Mouse (Mus musculus) spleen, adult 12 weeks (tissue): ENCODE measurements at regions not wholly inside any gene's neighbourhood (a gene's known extent, or its start where the extent isn't known, plus 50 kb on each side); places are given as distances from the start of the nearest gene placed in this dataset.

Experiments
- DNase-seq: peaks from one replicate; pipeline ENCODE4 v3.0.0; 2022; ENCODE audit warnings: low spot score

GRCm38 (mm10) chr2:75412735-75413134 lies 246.3 kb upstream of the Hnrnpa3 start:
- no peak for DNase-seq

- no peak for DNase-seq
Measured at GRCm38 (mm10) chr2:75418689-75419088, 240.4 kb upstream of the Hnrnpa3 start.

- DNase-seq, result no peak
Measured at GRCm38 (mm10) chr2:75419142-75419541, 239.9 kb upstream of the Hnrnpa3 start.

- no peak for DNase-seq
Measured at GRCm38 (mm10) chr2:75422798-75423685, 236.0 kb upstream of the Hnrnpa3 start.

- no peak for DNase-seq
Measured at GRCm38 (mm10) chr2:75423872-75424271, 235.2 kb upstream of the Hnrnpa3 start.

GRCm38 (mm10) chr2:75424363-75424762 lies 234.7 kb upstream of the Hnrnpa3 start:
- no peak for DNase-seq

GRCm38 (mm10) chr2:75424911-75425310 lies 234.2 kb upstream of the Hnrnpa3 start:
- no peak for DNase-seq

GRCm38 (mm10) chr2:75425384-75425783 lies 233.7 kb upstream of the Hnrnpa3 start:
- DNase-seq, result no peak

GRCm38 (mm10) chr2:75425791-75426190 lies 233.3 kb upstream of the Hnrnpa3 start:
- DNase-seq, result no peak

- DNase-seq, result no peak
Measured at GRCm38 (mm10) chr2:75427936-75428458, 231.1 kb upstream of the Hnrnpa3 start.

GRCm38 (mm10) chr2:75430161-75430940 lies 228.7 kb upstream of the Hnrnpa3 start:
- no peak for DNase-seq

GRCm38 (mm10) chr2:75431981-75432380 lies 227.1 kb upstream of the Hnrnpa3 start:
- DNase-seq, result no peak

- no peak for DNase-seq
Measured at GRCm38 (mm10) chr2:75434521-75434920, 224.5 kb upstream of the Hnrnpa3 start.

- no peak for DNase-seq
Measured at GRCm38 (mm10) chr2:75439522-75440230, 219.4 kb upstream of the Hnrnpa3 start.

GRCm38 (mm10) chr2:75442632-75443031 lies 216.4 kb upstream of the Hnrnpa3 start:
- no peak for DNase-seq

GRCm38 (mm10) chr2:75445189-75445588 lies 213.9 kb upstream of the Hnrnpa3 start:
- no peak for DNase-seq

- no peak for DNase-seq
Measured at GRCm38 (mm10) chr2:75446996-75447715, 211.9 kb upstream of the Hnrnpa3 start.

- no peak for DNase-seq
Measured at GRCm38 (mm10) chr2:75448221-75448620, 210.8 kb upstream of the Hnrnpa3 start.

GRCm38 (mm10) chr2:75451846-75452267 lies 207.2 kb upstream of the Hnrnpa3 start:
- DNase-seq, result no peak

GRCm38 (mm10) chr2:75452274-75453148 lies 206.6 kb upstream of the Hnrnpa3 start:
- DNase-seq, result no peak
